Mouse (Mus musculus) skeletal muscle tissue, adult 2 months (tissue): ENCODE results near the gene Tmem128.

ENCODE experiments used
- DNase-seq: peaks from one replicate; pipeline ENCODE4 v3.0.0-alpha.2; 2012; ENCODE audit warnings: low read depth, low spot score

The Tmem128 gene

DNA sequence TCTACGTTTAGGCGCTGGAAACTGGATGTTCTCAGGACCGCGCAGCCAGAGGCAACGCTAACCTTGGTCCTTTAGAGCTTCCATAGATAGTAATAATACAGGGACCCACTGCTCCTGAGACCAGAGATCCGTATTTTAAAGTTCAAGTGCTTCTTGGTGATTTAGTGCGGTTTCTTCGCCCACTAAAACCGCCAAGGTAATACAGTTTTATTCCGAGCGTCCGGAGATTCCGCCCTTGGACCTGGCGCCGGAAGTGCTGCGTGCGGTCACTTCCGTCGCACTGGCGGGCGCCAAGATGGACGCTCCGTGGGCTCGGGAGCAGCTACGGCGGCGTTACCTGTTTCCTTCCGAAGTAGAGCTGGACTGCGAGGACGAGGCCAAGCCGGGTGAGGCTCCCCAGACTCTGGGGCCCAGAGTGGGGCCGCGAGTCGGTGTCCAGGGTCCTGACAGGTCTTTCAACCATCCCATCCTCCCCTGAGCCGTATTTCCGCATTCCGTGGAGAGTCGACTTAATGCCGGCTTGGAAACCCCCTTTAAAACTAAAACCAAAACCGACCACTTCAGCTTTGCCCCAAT, at the start of gene Tmem128:
Gene Tmem128 (plus strand): TSS at position 79 of the 576 bp plus-strand sequence.
- peak; percentile 39 for DNase-seq

- DNase-seq = no peak
Measured at GRCm38 (mm10) chr5:38211691-38212090, 48.3 kb upstream of the Tmem128 start.

GRCm38 (mm10) chr5:38213009-38213408, 47.0 kb upstream of the Tmem128 start:
- DNase-seq = no peak

- DNase-seq = no peak
Measured at GRCm38 (mm10) chr5:38219771-38220307, 40.1 kb upstream of the Tmem128 start.

GRCm38 (mm10) chr5:38220328-38220912, 39.6 kb upstream of the Tmem128 start, which contains the start of the genes Zbtb49 and Lyar:
Gene Zbtb49, minus strand, starts transcription at chr5:38220457.
Gene Lyar, plus strand, starts transcription at chr5:38220470.
- DNase-seq = peak; percentile 87

DNA sequence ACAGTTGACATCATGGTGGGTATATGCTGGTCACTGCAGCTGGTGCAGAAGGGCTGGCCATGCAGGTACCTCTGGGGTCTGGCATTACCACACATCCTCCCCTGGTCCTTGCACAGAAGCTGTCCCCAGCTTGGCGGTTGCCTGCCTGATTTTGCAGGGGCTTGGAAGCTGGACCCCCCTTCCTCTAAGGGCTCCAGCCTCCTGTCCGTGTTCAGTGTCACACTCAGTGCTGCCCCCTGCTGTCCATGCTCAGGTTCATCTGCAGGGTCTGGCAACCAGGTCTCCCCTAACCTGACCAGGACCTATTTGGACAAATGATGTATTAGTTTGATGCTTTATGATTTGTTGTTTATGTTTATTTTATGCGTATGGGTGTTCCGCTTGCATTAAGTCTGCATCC, 24.6 kb upstream of the Tmem128 start:
- peak; percentile 14 for DNase-seq

DNA sequence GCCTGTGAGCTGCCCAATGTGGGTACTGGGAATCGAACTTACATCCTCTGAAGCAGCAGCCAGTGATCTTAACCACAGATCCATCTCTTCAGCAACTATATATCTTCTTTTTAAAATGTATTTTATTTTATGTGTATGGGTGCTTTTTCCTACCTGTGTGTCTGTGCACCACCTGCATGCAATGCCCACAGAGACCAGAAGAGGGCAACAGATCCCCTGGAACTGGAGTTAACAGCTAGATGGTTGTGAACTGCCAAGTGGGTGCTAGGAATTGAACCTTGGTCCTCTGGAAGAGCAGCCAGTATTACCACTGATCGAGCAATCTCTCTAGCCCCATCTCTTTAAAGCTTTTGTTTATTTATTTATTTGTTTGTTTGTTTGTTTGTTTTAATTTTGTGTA, 23.4 kb upstream of the Tmem128 start:
- no peak for DNase-seq

DNA sequence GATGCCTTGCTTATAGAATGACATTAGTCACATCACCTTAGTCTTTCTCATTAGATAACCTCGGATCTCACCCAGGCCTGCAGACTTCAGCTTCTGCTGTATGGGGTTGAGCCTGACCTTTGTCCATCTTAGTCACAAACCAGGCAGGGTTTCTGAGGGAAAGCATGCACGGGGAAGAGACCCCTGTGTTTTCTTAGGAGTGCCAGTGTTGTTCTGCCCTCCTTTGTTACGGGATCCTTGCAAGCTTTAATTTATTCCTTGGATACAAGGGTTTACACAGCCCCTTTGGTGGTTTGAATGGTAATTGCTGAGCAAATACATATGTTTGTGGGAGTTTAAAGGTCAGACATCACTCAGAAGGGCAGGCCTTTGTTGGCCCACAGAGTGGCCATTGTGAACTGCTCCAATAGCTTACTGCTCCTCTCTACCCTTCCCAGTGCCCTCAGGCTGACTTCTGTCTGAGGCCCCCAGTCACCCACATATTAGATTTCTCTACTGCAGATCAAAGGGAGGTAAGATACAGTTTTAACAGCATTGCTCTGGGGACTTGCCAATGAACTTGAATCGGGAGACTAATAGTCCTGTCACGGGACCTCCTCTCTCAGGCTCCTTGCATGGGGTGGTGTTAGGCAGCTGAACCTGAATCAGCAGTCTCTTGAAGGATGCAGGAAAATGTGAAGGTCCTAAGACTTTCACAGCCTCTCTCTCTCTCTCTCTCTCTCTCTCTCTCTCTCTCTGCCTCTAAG, 19.1 kb upstream of the Tmem128 start:
- DNase-seq = no peak

- no peak for DNase-seq
Measured at GRCm38 (mm10) chr5:38241473-38241834, 18.5 kb upstream of the Tmem128 start.

DNA sequence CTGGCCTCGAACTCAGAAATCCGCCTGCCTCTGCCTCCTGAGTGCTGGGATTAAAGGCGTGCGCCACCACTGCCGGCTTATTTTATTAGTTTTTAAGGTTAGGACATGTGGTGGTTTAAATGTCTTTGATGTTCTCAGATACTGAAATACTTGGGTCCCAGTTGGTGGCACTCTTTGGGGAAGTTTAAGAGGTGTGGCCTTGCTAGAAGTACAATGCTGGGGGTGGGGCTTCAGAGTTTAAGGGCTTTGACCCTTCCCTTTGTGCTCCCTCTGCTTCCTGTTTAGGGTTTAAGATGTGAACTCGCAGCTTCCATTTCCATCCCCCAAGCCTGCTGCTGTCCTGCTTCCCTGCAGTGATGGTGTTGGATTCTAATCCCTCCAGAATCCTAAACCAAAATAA, 18.0 kb upstream of the Tmem128 start:
- no peak for DNase-seq

DNA sequence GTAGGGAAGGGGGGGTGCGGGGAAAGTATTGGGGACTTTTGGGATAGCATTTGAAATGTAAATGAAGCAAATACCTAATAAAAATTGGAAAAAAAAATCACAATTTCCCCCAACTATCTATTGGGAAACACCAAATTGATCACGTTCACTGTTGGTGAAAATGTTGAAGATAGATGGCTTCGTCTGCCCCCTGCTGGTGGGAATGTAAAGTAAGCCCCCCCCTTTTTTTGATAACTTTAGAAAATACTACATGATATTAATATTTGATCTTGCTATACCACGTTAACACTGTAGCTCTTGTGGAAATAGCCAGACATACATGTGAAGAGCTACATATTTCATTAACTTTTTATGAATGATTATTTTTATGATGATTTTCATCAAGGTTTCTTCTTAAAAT, 4.8 kb upstream of the Tmem128 start:
- no peak for DNase-seq

GRCm38 (mm10) chr5:38255644-38256043, 4.3 kb upstream of the Tmem128 start:
- no peak for DNase-seq

DNA sequence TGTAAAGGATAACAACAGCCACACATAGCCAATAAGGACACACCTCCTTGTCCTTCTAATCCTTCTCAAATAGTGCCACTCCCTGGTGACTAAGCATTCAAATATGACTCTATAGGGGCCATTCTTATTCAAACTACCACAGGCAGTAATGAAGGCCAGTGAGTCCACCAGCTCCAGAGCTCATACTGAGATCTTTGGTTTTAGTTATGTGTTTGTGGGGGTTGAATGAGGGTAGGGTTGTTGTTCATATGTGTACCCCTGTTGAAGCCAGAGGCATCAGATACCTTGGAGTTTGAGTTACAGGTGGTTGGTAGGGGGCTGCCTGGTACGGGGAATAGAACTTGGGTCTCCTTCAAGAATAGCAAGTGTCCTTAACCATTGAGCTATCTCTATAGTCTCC, 3.4 kb upstream of the Tmem128 start:
- DNase-seq = no peak

GRCm38 (mm10) chr5:38258034-38258772, 1.8 kb upstream of the Tmem128 start:
- no peak for DNase-seq

DNA sequence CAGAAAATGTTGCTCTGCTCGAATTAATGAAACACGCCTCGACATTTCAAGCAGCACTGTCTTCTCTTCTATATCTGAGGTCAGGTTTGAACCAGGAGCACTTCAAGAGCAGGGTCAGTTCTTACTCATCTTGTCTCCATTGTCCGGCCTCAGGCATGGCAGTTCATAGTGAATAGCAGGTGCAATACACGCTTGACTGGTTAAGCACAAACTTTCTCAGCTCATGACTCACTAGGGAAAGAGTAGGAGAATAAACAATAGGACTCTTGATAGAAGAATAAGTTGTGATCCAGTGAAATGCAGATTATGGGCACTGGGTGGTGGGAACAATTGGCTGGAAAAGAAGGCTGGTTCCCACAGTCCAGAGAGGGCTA, 1.2 kb upstream of the Tmem128 start:
- no peak for DNase-seq

DNA sequence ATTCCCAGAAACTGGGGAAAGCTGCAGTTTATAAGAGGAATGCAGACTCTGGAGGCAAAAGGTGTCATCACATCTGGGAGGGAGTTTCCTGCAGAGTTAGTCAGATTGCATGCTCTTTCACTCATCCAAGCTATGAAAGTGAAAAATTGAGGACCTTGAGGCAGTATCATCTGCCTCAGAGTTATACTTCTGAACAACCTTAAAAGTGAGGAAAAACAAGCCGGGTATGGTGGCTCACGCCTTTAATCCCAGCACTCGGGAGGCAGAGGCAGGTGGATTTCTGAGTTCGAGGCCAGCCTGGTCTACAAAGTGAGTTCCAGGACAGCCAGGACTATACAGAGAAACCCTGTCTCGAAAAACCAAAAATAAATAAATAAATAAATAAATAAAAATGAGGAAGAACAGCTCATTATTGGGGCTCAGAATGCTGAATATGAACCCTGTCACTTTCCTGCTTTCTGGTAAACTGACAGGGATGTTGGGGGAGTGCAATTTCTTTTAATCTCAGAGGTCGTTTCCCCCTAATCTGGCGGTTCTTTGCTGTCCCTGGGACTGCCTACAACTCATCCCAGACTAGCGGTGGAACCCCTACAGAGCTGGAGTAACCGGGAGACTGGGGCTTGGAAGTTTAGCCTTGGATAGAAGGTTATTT, 404 bp upstream of the Tmem128 start:
- no peak for DNase-seq

DNA sequence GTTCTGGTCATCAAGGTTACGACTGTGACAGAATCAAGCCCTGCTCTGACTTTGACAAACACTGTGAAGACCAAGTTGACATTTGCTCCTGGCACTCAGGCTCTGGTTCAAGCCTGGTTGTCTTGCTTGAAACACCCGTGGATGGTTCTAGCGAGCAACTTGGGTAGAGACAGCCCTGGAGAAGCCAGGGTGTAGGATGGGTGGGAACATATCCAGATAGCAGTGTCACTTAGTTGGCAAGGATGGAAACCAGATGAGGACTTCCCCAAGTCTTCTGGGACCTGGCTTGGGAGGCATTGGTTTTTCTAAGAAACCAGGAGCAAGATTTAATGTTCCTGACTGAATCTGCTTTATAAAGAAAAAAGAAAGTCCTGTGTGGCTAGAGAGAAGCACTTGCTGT, 11.0 kb downstream of the Tmem128 start:
- DNase-seq = no peak

DNA sequence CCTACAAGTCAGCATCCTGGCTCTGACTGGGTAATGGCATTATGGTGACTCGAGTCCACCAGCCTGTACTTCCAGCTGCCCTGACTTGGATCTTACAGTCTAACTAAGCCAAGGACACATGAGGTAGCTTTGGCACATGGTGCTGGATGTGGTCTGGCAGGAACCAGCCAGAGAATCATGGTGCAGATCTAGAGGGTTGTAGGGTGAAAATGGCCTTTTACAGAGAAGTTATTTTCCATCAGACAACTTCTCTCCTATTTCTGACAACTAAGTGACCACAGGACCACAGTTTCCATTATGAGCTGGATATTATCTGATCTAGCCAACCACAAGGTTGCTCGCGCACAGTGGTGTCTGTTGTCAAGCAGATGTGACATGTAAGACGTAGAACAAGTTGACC, 13.8 kb downstream of the Tmem128 start:
- DNase-seq = no peak

DNA sequence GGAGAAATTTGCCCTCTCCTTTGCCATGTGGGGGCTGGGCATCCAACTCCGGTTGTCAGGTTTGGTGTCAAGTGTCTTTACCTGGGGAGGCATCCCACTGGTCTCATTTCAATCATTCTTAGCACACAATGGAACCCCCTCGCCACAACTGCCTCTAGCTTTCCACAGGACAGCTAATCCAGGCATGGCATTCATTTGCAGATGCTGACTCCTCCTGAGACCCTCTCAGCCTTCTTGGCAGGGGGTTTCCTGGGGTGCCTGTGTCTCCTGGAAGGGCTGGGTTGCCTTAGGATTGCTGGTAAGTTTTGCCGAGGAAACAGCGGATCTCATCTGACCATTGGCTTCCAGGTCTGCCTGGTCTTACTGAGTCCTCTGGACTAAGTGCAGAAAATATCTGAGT, 15.8 kb downstream of the Tmem128 start, which contains the start of gene Otop1:
Gene Otop1 (plus strand): TSS at position 202 of the 400 bp plus-strand sequence.
- no peak for DNase-seq

DNA sequence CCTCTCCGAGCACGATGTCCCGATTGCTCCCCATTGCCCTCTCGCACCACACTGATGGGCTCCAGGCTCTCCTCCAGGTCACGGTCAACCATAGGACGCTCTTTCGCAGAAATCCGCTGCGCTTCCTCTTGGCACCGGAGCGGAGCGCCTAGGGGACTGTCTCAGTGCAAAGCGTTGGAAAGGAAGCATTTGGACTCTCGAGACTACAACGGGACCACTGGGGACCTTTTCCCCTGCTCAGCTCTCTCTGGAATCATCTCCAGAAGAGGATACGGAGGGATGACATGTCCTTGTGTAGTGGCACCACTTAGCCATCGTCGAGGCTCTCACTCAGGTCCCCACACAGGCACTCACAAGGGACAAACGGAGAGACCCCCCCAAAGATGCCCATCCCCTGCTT, 16.5 kb downstream of the Tmem128 start:
- DNase-seq = no peak

DNA sequence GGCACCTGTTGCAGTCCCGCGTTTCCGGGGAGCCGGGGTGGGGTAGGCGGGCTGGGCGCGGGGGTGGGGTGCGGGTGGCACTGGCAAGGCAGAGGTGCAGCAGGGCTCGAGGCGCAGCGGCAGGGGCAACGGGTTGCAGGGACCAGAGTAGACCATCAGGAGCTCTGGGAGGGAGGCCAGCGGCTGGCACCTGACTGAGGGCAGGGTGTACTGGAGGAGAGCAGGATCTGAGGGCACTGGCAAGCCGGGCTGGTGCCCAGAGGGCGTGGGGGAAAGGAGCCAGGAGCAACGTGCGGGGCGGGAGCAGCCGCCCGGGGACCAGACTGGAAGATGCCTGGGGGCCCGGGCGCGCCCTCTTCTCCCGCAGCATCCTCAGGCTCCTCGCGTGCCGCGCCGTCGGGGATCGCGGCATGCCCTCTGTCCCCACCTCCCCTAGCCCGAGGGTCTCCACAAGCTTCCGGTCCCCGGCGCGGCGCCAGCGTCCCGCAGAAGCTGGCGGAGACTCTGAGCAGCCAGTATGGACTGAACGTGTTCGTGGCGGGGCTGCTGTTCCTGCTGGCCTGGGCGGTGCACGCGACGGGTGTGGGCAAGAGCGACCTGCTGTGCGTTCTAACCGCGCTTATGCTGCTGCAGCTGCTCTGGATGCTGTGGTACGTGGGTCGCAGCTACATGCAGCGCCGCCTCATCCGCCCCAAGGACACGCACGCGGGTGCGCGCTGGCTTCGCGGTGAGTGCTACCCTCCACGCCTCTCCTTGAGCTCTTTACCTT, 17.3 kb downstream of the Tmem128 start:
- no peak for DNase-seq
